ENCODE assay signal across 8 mouse cellular contexts in genomic region chr2:160364666-160365065, GRCm38 (mm10). TPM values are rescaled to one million over a fixed set of nuclear protein-coding genes. Genes with fewer than 3 reads are reported as not detected.
DNase-seq lines count a peak whose midpoint lies in the region; ATAC-seq and TF ChIP-seq lines count a peak whose summit lies in the region.

No protein-coding gene starts in this region.

- no peaks in the 10 kb centered on the region for H3K36me3 ChIP-seq in testis, adult 2 months (ENCODE audit: control insufficient read depth, insufficient read depth, low read length)
- 0 out of 2 replicates have a peak, but pooled peaks cover 5% of the 10 kb centered on the region for H3K36me3 ChIP-seq in limb, embryonic 15.5 days
- H3K36me3 ChIP-seq in stomach, postnatal 0 days (ENCODE audit: control insufficient read depth, insufficient read depth, low read length), result no peaks in the 10 kb centered on the region

- H3K27me3 ChIP-seq in testis, adult 2 months (ENCODE audit: control insufficient read depth, insufficient read depth, low read length), result no peaks in the 10 kb centered on the region; the same call in 1 of the 2 replicates
- H3K27me3 ChIP-seq in limb, embryonic 15.5 days, result peaks cover 65% of the 10 kb centered on the region
- H3K27me3 ChIP-seq in stomach, postnatal 0 days (ENCODE audit: control insufficient read depth, insufficient read depth, low read length), result peaks cover 28% of the 10 kb centered on the region; the same call in 1 of the 2 replicates

- TF ChIP-seq EP300 in stomach, postnatal 0 days (optimal IDR thresholded peaks at IDR 0.05), result no peak

- peak overlapping the region; percentile 28 for H3K4me3 ChIP-seq in testis, adult 2 months (ENCODE audit: control insufficient read depth, low read depth, low read length)
- peak overlapping the region; percentile 67 for H3K4me3 ChIP-seq in limb, embryonic 15.5 days
- peak overlapping the region; percentile 60 for H3K4me3 ChIP-seq in stomach, postnatal 0 days (ENCODE audit: low read depth, low read length)

- ATAC-seq in limb, embryonic 15.5 days (ENCODE audit: insufficient number of reproducible peaks, low FRiP score, low TSS enrichment, low read depth), result no peak
- no peak for ATAC-seq in stomach, postnatal 0 days (ENCODE audit: low FRiP score, low TSS enrichment)

- intact Hi-C loops in heart, postnatal 10 days (cut with DNase I), result loop anchor here (5.0 to 10.0 kb wide), 6 partner anchors 530 to 1452 kb away; no protein-coding TSS in a partner anchor

- no peaks in the 10 kb centered on the region for H3K9me3 ChIP-seq in limb, embryonic 15.5 days
- H3K9me3 ChIP-seq in stomach, postnatal 0 days (ENCODE audit: control insufficient read depth, low read length), result no peaks in the 10 kb centered on the region

- no peak for TF ChIP-seq CTCF in testis, adult 2 months (IDR thresholded peaks at IDR 0.05; ENCODE audit: control insufficient read depth, insufficient read depth, insufficient replicate concordance, low read depth, low read length)
- no peak for TF ChIP-seq CTCF in stomach, postnatal 0 days (IDR thresholded peaks at IDR 0.05; ENCODE audit: low read depth)

- TF ChIP-seq POLR2A in testis, adult 2 months (IDR thresholded peaks at IDR 0.05; ENCODE audit: control insufficient read depth, low read depth, low read length), result no peak

- H3K27ac ChIP-seq in testis, adult 2 months (ENCODE audit: control insufficient read depth, insufficient read depth, low read depth, low read length), result no peak overlapping the region
- H3K27ac ChIP-seq in limb, embryonic 15.5 days, result no peak overlapping the region
- H3K27ac ChIP-seq in stomach, postnatal 0 days (replicated peaks), result no peak overlapping the region

- peak overlapping the region; percentile 57; the same call in 1 of the 2 replicates for H3K9ac ChIP-seq in limb, embryonic 15.5 days
- no peak overlapping the region; the same call in 1 of the 2 replicates for H3K9ac ChIP-seq in stomach, postnatal 0 days (ENCODE audit: low read length)

- H3K4me2 ChIP-seq in limb, embryonic 15.5 days, result peak overlapping the region; percentile 97
- H3K4me2 ChIP-seq in stomach, postnatal 0 days (replicated peaks; ENCODE audit: low read depth), result peak overlapping the region; percentile 82

- DNase-seq in heart, adult 11 months, result peak; percentile 80
- DNase-seq in heart, postnatal 10 days, result no peak
- no peak for DNase-seq in testis, postnatal 14 days (ENCODE audit: low spot score)
- DNase-seq in stomach, postnatal 0 days (ENCODE audit: low spot score), result no peak
- no peak for DNase-seq in thymus, postnatal 36 days
- DNase-seq in right cerebral cortex, postnatal 4 days, result no peak

- 5% methylated on average over 12 of the region's 12 CpGs for WGBS in limb, embryonic 15.5 days
- WGBS in stomach, postnatal 0 days, result 24% methylated on average over 12 of the region's 12 CpGs

- peaks cover 8% of the 10 kb centered on the region for H3K4me1 ChIP-seq in testis, adult 2 months (ENCODE audit: control insufficient read depth, insufficient read depth, low read length)
- H3K4me1 ChIP-seq in limb, embryonic 15.5 days, result peaks cover 65% of the 10 kb centered on the region
- no peaks in the 10 kb centered on the region for H3K4me1 ChIP-seq in stomach, postnatal 0 days (replicated peaks; ENCODE audit: control insufficient read depth, insufficient read depth)

RNA-seq across cellular contexts. Expression of gene Mafb, which starts 2.2 kb away (rescaled TPM):
- total RNA-seq in heart, postnatal 10 days (2021), result 10 to 100 TPM; 11.2 to 12.1 TPM
- polyA plus RNA-seq in testis, adult 2 months (2012; rRNA removed), result 2.6 and 3.5 TPM in 2 replicates
- 34.2 and 37.1 TPM in 2 replicates for polyA plus RNA-seq in limb, embryonic 15.5 days (2015; fragmentation: Nextera tagmentation; extraction: Ambion mirVana)
- polyA plus RNA-seq in stomach, postnatal 0 days (2015; fragmentation: Nextera tagmentation; extraction: Ambion mirVana), result 4.3 and 4.9 TPM in 2 replicates

RNA-seq across cellular contexts. Expression of gene Gm826, which starts 30.7 kb away (rescaled TPM):
- 1 to 10 TPM; 6.1 to 6.2 TPM for total RNA-seq in heart, postnatal 10 days (2021)
- polyA plus RNA-seq in testis, adult 2 months (2012; rRNA removed), result 0.31 and 0.77 TPM in 2 replicates
- 0.82 and 1.3 TPM in 2 replicates for polyA plus RNA-seq in limb, embryonic 15.5 days (2015; fragmentation: Nextera tagmentation; extraction: Ambion mirVana)
- polyA plus RNA-seq in stomach, postnatal 0 days (2015; fragmentation: Nextera tagmentation; extraction: Ambion mirVana), result not detected in 2 replicates
